Mouse (Mus musculus): ENCODE measurements around the gene Smg5.
"Not testable (repeated sequence)": the region's sequence is repeated elsewhere in the genome, so short reads cannot be mapped to it uniquely, and the experiment has no call there.

- TF ChIP-seq POLR2A (IDR thresholded peaks at IDR 0.05; ENCODE audit: borderline replicate concordance, extremely low read depth, insufficient read depth, insufficient read length, poor library complexity, severe bottlenecking); CTCF (IDR thresholded peaks at IDR 0.05; ENCODE audit: borderline replicate concordance, extremely low read depth, insufficient read depth, insufficient read length): not testable (repeated sequence)
These were observed 40.8 kb upstream of the Smg5 start for GRCm38 (mm10) chr3:88295272-88295671.

Data from brain, embryonic 14.5 days (tissue).